Mouse (Mus musculus) liver, embryonic 18 days (tissue): ENCODE data around the gene Espnl. TPM values are rescaled to one million over a fixed set of nuclear protein-coding genes. Genes with fewer than 3 reads are reported as not detected.

Source experiments
- polyA plus RNA-seq: library from polyadenylated mRNA; depleted of rRNA; stranded (reverse); fragments of >200 nt; gene quantifications from 2 replicates; pipeline ENCODE4 v1.2.3, GENCODE M21; 2012; rRNA removed

Gene Espnl
- 0.01 and 0.02 TPM in 2 replicates for polyA plus RNA-seq

DNA sequence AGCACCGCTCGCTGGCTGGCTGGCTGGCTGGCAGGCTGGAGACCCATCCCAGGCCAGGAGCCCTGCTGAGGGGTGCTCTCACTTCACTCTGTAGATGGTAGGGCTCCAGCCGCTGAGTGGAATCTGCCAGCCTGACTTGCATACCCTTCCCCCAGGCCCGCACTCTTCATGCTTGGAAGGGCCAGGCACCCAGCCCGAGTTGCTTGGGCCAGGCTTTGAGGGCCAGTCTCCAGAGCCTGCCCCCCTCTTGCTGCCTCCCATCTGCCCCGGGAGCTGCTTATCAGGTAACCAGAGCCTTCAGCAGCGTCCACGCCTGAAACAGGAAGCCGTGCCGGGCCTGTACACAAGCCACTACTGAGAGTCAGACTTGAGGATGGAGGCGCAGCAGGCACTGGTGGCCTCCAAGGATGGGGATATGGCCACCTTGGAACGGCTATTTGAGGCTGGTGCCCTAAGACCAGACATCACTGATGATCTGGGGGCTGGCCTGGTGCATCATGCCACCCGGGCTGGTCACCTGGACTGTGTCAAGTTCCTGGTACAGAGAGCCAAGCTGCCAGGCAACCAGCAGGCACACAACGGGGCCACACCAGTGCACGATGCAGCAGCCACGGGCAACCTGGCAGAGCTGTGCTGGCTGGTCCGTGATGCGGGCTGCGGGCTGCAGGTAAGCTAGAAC is at the start of gene Espnl:
Gene Espnl (plus strand): TSS at position 316 of the 679 bp plus-strand sequence.

DNA sequence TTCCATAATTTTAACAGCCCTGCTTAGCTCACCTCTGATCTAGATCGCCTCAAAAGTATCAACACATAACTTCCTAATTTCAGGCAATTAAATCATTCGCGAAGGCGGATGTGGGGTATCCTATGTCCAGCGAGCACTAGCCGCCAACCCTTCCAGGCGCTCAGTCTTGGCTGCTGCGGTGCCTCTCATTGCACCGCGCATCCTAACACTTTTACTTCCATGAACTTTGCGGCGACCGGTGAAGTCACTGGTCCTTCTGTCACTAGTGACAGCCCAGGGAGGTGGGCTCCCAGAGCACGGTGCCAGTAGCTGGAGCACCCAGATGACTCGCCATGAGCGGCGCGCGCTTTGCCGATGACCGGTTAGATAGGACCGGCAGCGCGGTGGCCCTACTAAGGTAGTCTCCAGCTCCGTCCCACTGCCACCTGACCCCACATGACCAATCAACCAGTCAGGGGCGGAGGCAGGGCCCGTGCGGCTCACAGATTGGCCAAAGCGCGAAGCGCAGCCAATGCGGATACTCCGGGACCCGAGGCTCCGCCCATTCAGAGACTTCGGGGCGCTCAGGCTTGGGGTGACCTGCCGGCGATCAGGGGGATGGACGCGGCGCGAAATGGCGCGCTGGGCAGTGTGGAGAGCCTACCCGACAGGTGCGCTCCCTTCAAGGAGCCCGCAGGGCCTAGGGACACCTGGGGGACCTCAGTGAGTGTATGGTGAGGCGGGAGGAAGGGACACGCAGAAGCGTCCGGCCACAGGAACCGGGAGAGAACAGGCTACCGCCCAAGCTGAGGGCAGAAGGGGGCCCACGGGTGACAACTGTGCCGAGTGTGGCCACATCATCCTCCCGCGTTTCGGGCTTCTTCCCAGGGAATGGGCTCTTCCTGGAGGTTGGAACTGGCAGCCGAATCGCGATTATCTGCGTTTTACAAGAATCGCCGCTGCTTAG is 23.8 kb upstream of the Espnl start, which contains the start of gene Scly:
Gene Scly (plus strand): TSS at position 540 of the 946 bp plus-strand sequence.

DNA sequence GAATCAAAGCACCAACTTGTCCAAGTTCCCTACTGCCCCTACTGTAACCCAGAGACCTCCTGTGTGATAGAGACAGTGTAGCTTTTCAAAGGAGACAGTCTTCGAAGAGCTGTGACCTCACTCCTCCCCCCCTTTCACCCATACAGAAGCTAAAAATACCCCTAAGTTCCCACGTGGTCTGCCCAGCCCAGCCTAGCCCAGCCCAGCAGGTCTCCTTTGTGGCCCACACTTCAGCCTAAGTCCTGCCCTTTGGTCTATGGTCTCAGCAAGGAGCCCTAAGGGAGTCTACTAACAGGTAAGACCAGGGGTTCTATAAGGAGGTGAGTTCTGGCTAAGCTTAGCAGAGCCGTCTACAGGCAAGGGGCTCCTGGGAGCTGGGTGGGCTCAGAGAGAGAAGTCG is 29.0 kb downstream of the Espnl start, which contains the start of gene Klhl30:
Gene Klhl30 (plus strand): TSS at position 176 of the 400 bp plus-strand sequence.

DNA sequence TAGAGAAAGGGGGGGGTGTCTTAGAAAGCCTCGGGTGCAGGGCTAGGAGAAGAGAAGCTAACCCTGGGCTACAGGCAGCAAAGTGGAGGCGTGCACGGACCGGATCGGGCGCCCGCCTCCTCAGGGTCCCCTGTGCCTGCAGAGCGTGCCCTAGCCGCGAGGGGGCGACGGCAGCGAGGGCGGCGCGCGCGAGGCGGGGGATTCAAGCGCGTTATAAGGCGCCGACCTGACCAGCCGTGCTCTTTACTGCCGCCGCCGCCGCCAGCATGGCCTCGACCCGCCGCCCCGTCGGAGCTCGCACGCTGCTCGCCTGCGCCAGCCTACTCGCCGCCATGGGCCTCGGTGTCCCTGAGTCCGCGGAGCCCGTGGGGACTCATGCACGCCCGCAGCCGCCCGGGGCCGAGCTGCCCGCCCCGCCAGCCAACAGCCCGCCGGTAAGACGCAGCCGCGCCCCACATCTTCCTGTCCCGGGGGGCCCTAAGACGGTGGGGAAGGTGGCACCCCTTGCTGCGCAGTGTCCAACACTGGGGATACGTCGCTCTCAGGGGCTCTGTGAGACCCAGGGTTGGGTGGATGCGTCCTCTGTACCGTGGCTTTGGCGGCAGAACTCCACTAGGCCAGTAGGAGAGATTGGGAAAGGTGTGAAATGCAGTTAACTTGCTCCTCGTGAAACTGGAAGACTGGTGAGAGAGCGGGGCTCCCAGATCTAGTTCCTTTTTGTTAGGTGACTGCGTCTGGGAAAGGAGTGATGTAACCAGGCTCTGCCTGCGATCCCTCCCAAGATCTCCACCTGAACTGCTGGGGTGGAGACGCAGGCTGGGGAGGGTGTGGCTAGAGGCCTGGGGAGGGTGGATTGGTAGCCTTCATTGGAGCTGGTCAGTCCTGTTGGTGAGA is 44.6 kb downstream of the Espnl start, which contains the start of gene Erfe:
Gene Erfe (plus strand): TSS at position 216 of the 894 bp plus-strand sequence.

Other genes starting within 250 kb of the Espnl start
- 0.37 and 0.56 TPM in 2 replicates for gene Rbm44, start 177.0 kb upstream of the Espnl start, polyA plus RNA-seq
- gene Ramp1, start 142.3 kb upstream of the Espnl start, polyA plus RNA-seq: 5.0 and 5.6 TPM in 2 replicates
- gene Ube2f, start 71.8 kb upstream of the Espnl start, polyA plus RNA-seq: 36.0 and 37.3 TPM in 2 replicates
- gene Scly, start 23.7 kb upstream of the Espnl start, polyA plus RNA-seq: 31.9 and 32.4 TPM in 2 replicates
- gene Klhl30, start 28.9 kb downstream of the Espnl start, polyA plus RNA-seq: 0.01 and 0.02 TPM in 2 replicates
- gene Erfe, start 44.4 kb downstream of the Espnl start, polyA plus RNA-seq: 1.7 and 2.1 TPM in 2 replicates
- gene Ilkap, start 76.7 kb downstream of the Espnl start, polyA plus RNA-seq: 40.4 and 45.2 TPM in 2 replicates
- gene Hes6, start 92.0 kb downstream of the Espnl start, polyA plus RNA-seq: 31.3 and 38.8 TPM in 2 replicates
- gene Per2, start 137.2 kb downstream of the Espnl start, polyA plus RNA-seq: 8.2 and 9.5 TPM in 2 replicates
- gene Traf3ip1, start 172.6 kb downstream of the Espnl start, polyA plus RNA-seq: 3.9 and 4.0 TPM in 2 replicates
- gene Asb1, start 218.5 kb downstream of the Espnl start, polyA plus RNA-seq: 5.5 and 5.8 TPM in 2 replicates